Mouse (Mus musculus) midbrain, embryonic 16.5 days (tissue): Measurements from ENCODE around the gene Mplkip. TPM values are rescaled to one million over a fixed set of nuclear protein-coding genes. Genes with fewer than 3 reads are reported as not detected.

Experiments
- ATAC-seq: fragments of 200-750 bp; cut with Nextera tagmentation; 2 replicates; pipeline ENCODE4 v1.8.0; 2017; ENCODE audit warnings: moderate TSS enrichment
- H3K27ac ChIP-seq: fragments of 300-500 bp; sonication (generic); 2 replicates; pipeline ENCODE4 v1.5.1; 2014; ENCODE audit warnings: mild to moderate bottlenecking, low read length, mixed read lengths
- H3K27me3 ChIP-seq: fragments of 300-500 bp; sonication (generic); 2 replicates; pipeline ENCODE4 v1.6.1; 2014; ENCODE audit warnings: low read depth, low read length, mixed read lengths; ENCODE audit not compliant: control insufficient read depth, insufficient read depth
- H3K36me3 ChIP-seq: fragments of 300-500 bp; sonication (generic); 2 replicates; pipeline ENCODE4 v1.6.1; 2014; ENCODE audit warnings: mild to moderate bottlenecking, low read length, moderate library complexity, mixed read lengths; ENCODE audit not compliant: control insufficient read depth, insufficient read depth
- H3K4me1 ChIP-seq: fragments of 300-500 bp; sonication (generic); 2 replicates; pipeline ENCODE4 v1.6.1; 2014; ENCODE audit warnings: mild to moderate bottlenecking, low read length, mixed read lengths; ENCODE audit not compliant: control insufficient read depth, insufficient read depth
- H3K4me2 ChIP-seq: fragments of 300-500 bp; sonication (generic); 2 replicates; pipeline ENCODE4 v1.6.1; 2014; ENCODE audit warnings: mild to moderate bottlenecking, low read length, mixed read lengths
- H3K4me3 ChIP-seq: fragments of 300-500 bp; sonication (generic); 2 replicates; pipeline ENCODE4 v1.5.1; 2014; ENCODE audit warnings: low read depth, mild to moderate bottlenecking, low read length, moderate library complexity, mixed read lengths
- H3K9ac ChIP-seq: fragments of 300-500 bp; sonication (generic); 2 replicates; pipeline ENCODE4 v1.6.1; 2014; ENCODE audit warnings: low read depth, low read length, mixed read lengths
- H3K9me3 ChIP-seq: fragments of 300-500 bp; sonication (generic); replicated peaks from 2 replicates; pipeline ENCODE4 v1.6.1; 2014; ENCODE audit warnings: mild to moderate bottlenecking, low read length, mixed read lengths; ENCODE audit not compliant: control insufficient read depth, poor library complexity, severe bottlenecking
- WGBS: fragments of 180-500 bp; shearing (Covaris S2); extraction: QIAGEN DNeasy Blood & Tissue Kit; methylation state at CpG from one replicate; pipeline ENCODE4 v1.1.7; 2014; 5-methylcytosine and 5-hydroxymethylcytosine counted together
- polyA plus RNA-seq: library from polyadenylated mRNA; unstranded; fragments of >200 nt; fragmentation: Nextera tagmentation; extraction: Ambion mirVana; gene quantifications from 2 replicates; pipeline ENCODE4 v1.2.1, GENCODE M21; 2015

Gene Mplkip
- 33.4 and 38.1 TPM in 2 replicates for polyA plus RNA-seq

- peak within 1 kb of the TSS; percentile 86 for H3K4me2 ChIP-seq
- H3K36me3 ChIP-seq: no peaks in the 10 kb centered on the region
- peak within 1 kb of the TSS; percentile 59 for H3K4me3 ChIP-seq
- H3K27ac ChIP-seq: peak within 1 kb of the TSS; percentile 94
- H3K4me1 ChIP-seq: peaks cover 11% of the 10 kb centered on the region
- WGBS: under 1% methylated on average over 66 of the region's 66 CpGs
- peak within 1 kb of the TSS; percentile 75 for H3K9ac ChIP-seq
- no peaks in the 10 kb centered on the region for H3K9me3 ChIP-seq
- peak; percentile 100 for ATAC-seq
- no peaks in the 10 kb centered on the region for H3K27me3 ChIP-seq
These were observed at the start of gene Mplkip, which contains the start of gene Sugct for GRCm38 (mm10) chr13:17694911-17695699. TSS of gene Mplkip (plus strand) at chr13:17695192. TSS of gene Sugct (minus strand) at chr13:17695553.

- Histone ChIP-seq H3K27ac (no peak overlapping the region), H3K9ac (no peak overlapping the region), H3K9me3 (no peaks in the 10 kb centered on the region), H3K36me3 (no peaks in the 10 kb centered on the region), H3K4me1 (no peaks in the 10 kb centered on the region), H3K4me2 (no peak overlapping the region), H3K4me3 (no peak overlapping the region), H3K27me3 (no peaks in the 10 kb centered on the region)
- no peak for ATAC-seq
- 92% methylated on average over 1 of the region's 1 CpGs for WGBS
These were observed 27.6 kb upstream of the Mplkip start for GRCm38 (mm10) chr13:17667380-17667779.

GRCm38 (mm10) chr13:17671122-17671521 lies 23.9 kb upstream of the Mplkip start:
- 85% methylated on average over 1 of the region's 1 CpGs for WGBS

GRCm38 (mm10) chr13:17689461-17689860 lies 5.5 kb upstream of the Mplkip start:
- no peaks in the 10 kb centered on the region for H3K27me3 ChIP-seq
- H3K9ac ChIP-seq: no peak overlapping the region
- no peaks in the 10 kb centered on the region for H3K4me1 ChIP-seq
- no peak for ATAC-seq
- no peaks in the 10 kb centered on the region for H3K36me3 ChIP-seq
- H3K9me3 ChIP-seq: no peaks in the 10 kb centered on the region
- no peak overlapping the region for H3K27ac ChIP-seq
- no peak overlapping the region for H3K4me2 ChIP-seq
- no peak overlapping the region for H3K4me3 ChIP-seq

More at GRCm38 (mm10) chr13:17671122-17671521, 23.9 kb upstream of the Mplkip start:
- Histone ChIP-seq H3K27me3 (no peaks in the 10 kb centered on the region), H3K9ac (no peak overlapping the region), H3K4me2 (no peak overlapping the region), H3K4me1 (no peaks in the 10 kb centered on the region), H3K36me3 (no peaks in the 10 kb centered on the region), H3K9me3 (no peaks in the 10 kb centered on the region), H3K4me3 (no peak overlapping the region), H3K27ac (no peak overlapping the region)
- ATAC-seq: no peak

GRCm38 (mm10) chr13:17690686-17691085 lies 4.3 kb upstream of the Mplkip start:
- Histone ChIP-seq H3K9ac (no peak overlapping the region), H3K9me3 (no peaks in the 10 kb centered on the region), H3K4me1 (no peaks in the 10 kb centered on the region), H3K27me3 (no peaks in the 10 kb centered on the region), H3K27ac (no peak overlapping the region), H3K36me3 (no peaks in the 10 kb centered on the region), H3K4me3 (no peak overlapping the region), H3K4me2 (no peak overlapping the region)
- ATAC-seq: no peak

GRCm38 (mm10) chr13:17691436-17691835 lies 3.6 kb upstream of the Mplkip start:
- no peak overlapping the region for H3K4me2 ChIP-seq
- WGBS: 69% methylated on average over 1 of the region's 1 CpGs
- no peak for ATAC-seq
- no peak overlapping the region for H3K27ac ChIP-seq
- H3K4me1 ChIP-seq: peaks cover 5% of the 10 kb centered on the region
- H3K27me3 ChIP-seq: no peaks in the 10 kb centered on the region
- H3K9ac ChIP-seq: no peak overlapping the region
- no peaks in the 10 kb centered on the region for H3K36me3 ChIP-seq
- no peaks in the 10 kb centered on the region for H3K9me3 ChIP-seq
- no peak overlapping the region for H3K4me3 ChIP-seq

- Histone ChIP-seq H3K4me3 (no peak overlapping the region), H3K27ac (no peak overlapping the region), H3K9me3 (no peaks in the 10 kb centered on the region), H3K4me2 (no peak overlapping the region; the same call in 1 of the 2 replicates), H3K9ac (no peak overlapping the region), H3K4me1 (peaks cover 11% of the 10 kb centered on the region), H3K36me3 (no peaks in the 10 kb centered on the region), H3K27me3 (no peaks in the 10 kb centered on the region)
- WGBS: 68% methylated on average over 5 of the region's 5 CpGs
- no peak for ATAC-seq
These were observed 1.2 kb upstream of the Mplkip start for GRCm38 (mm10) chr13:17693816-17694215.

- peak overlapping the region; percentile 94 for H3K27ac ChIP-seq
- 0% methylated on average over 20 of the region's 25 CpGs for WGBS
These were observed 578 bp upstream of the Mplkip start for GRCm38 (mm10) chr13:17694414-17694813.

GRCm38 (mm10) chr13:17695898-17696580 lies 1.0 kb downstream of the Mplkip start:
- Histone ChIP-seq H3K9ac (peak overlapping the region; percentile 75), H3K36me3 (no peaks in the 10 kb centered on the region), H3K9me3 (no peaks in the 10 kb centered on the region), H3K27ac (peak overlapping the region; percentile 94), H3K4me3 (peak overlapping the region; percentile 59), H3K4me1 (peaks cover 11% of the 10 kb centered on the region), H3K27me3 (no peaks in the 10 kb centered on the region), H3K4me2 (peak overlapping the region; percentile 86)
- no peak for ATAC-seq
- 15% methylated on average over 7 of the region's 7 CpGs for WGBS

More at GRCm38 (mm10) chr13:17694414-17694813, 578 bp upstream of the Mplkip start:
- H3K4me2 ChIP-seq: peak overlapping the region; percentile 55
- no peaks in the 10 kb centered on the region for H3K9me3 ChIP-seq
- H3K9ac ChIP-seq: peak overlapping the region; percentile 70
- H3K4me3 ChIP-seq: peak overlapping the region; percentile 59
- no peaks in the 10 kb centered on the region for H3K36me3 ChIP-seq
- ATAC-seq: peak; percentile 84
- peaks cover 11% of the 10 kb centered on the region for H3K4me1 ChIP-seq
- H3K27me3 ChIP-seq: no peaks in the 10 kb centered on the region
